Mouse (Mus musculus): ENCODE measurements around the gene Thap4. TPM values are rescaled to one million over a fixed set of nuclear protein-coding genes. Genes with fewer than 3 reads are reported as not detected.
"Not testable (repeated sequence)": the region's sequence is repeated elsewhere in the genome, so short reads cannot be mapped to it uniquely, and the experiment has no call there.

Gene Thap4
- polyA plus RNA-seq, 1 experiment from 2014 or later = 59.0 TPM

- Histone ChIP-seq H3K27me3 (replicated peaks; ENCODE audit: control insufficient read depth, insufficient read depth, low read length) (no peaks in the 10 kb centered on the region), H3K9me3 (ENCODE audit: control insufficient read depth) (no peaks in the 10 kb centered on the region), H3K9ac (ENCODE audit: low read depth, low read length) (no peak overlapping the region), H3K27ac (ENCODE audit: low read depth, low read length) (no peak overlapping the region), H3K4me3 (ENCODE audit: low read depth, low read length) (no peak overlapping the region), H3K36me3 (ENCODE audit: control insufficient read depth, insufficient read depth) (no peaks in the 10 kb centered on the region), H3K4me1 (replicated peaks; ENCODE audit: control insufficient read depth, insufficient read depth, low read length) (peaks cover 16% of the 10 kb centered on the region), H3K4me2 (replicated peaks; ENCODE audit: low read depth) (no peak overlapping the region)
- TF ChIP-seq CTCF (IDR thresholded peaks at IDR 0.05; ENCODE audit: low read depth) = no peak
- no peak for ATAC-seq
Observed at GRCm38 (mm10) chr1:93669941-93670340, 84.7 kb downstream of the Thap4 start.

- Histone ChIP-seq H3K4me2 (replicated peaks; ENCODE audit: low read depth) (peak overlapping the region; percentile 76), H3K9me3 (ENCODE audit: control insufficient read depth) (no peaks in the 10 kb centered on the region), H3K4me1 (replicated peaks; ENCODE audit: control insufficient read depth, insufficient read depth, low read length) (peaks cover 16% of the 10 kb centered on the region), H3K36me3 (ENCODE audit: control insufficient read depth, insufficient read depth) (no peaks in the 10 kb centered on the region), H3K9ac (ENCODE audit: low read depth, low read length) (peak overlapping the region; percentile 48), H3K27me3 (replicated peaks; ENCODE audit: control insufficient read depth, insufficient read depth, low read length) (no peaks in the 10 kb centered on the region), H3K27ac (ENCODE audit: low read depth, low read length) (peak overlapping the region; percentile 71; the same call in 1 of the 2 replicates), H3K4me3 (ENCODE audit: low read depth, low read length) (peak overlapping the region; percentile 34)
- peak; percentile 94 for TF ChIP-seq CTCF (IDR thresholded peaks at IDR 0.05; ENCODE audit: low read depth)
- WGBS = 10% methylated on average over 17 of the region's 17 CpGs
- ATAC-seq = peak; percentile 83
Observed at GRCm38 (mm10) chr1:93668791-93669548, 85.7 kb downstream of the Thap4 start.

GRCm38 (mm10) chr1:93667760-93668400 lies 86.8 kb downstream of the Thap4 start:
- H3K27ac ChIP-seq (ENCODE audit: low read depth, low read length) = no peak overlapping the region
- peak; percentile 20; the same call in 1 of the 2 replicates for ATAC-seq
- H3K4me3 ChIP-seq (ENCODE audit: low read depth, low read length) = no peak overlapping the region
- TF ChIP-seq CTCF (IDR thresholded peaks at IDR 0.05; ENCODE audit: low read depth) = 0 out of 2 replicates have a peak, but pooled peaks have one; percentile 2
- peak overlapping the region; percentile 76 for H3K4me2 ChIP-seq (replicated peaks; ENCODE audit: low read depth)
- no peaks in the 10 kb centered on the region for H3K9me3 ChIP-seq (ENCODE audit: control insufficient read depth)
- peaks cover 16% of the 10 kb centered on the region for H3K4me1 ChIP-seq (replicated peaks; ENCODE audit: control insufficient read depth, insufficient read depth, low read length)
- WGBS = 37% methylated on average over 13 of the region's 13 CpGs
- no peaks in the 10 kb centered on the region for H3K36me3 ChIP-seq (ENCODE audit: control insufficient read depth, insufficient read depth)
- no peak overlapping the region for H3K9ac ChIP-seq (ENCODE audit: low read depth, low read length)
- no peaks in the 10 kb centered on the region for H3K27me3 ChIP-seq (replicated peaks; ENCODE audit: control insufficient read depth, insufficient read depth, low read length)

GRCm38 (mm10) chr1:93658559-93658958 lies 96.1 kb downstream of the Thap4 start, which contains the start of gene Stk25:
Stk25 (minus strand) TSS chr1:93658659.
- H3K9me3 ChIP-seq (ENCODE audit: control insufficient read depth); H3K4me3 ChIP-seq (ENCODE audit: low read depth, low read length); H3K27me3 ChIP-seq (replicated peaks; ENCODE audit: control insufficient read depth, insufficient read depth, low read length); H3K27ac ChIP-seq (ENCODE audit: low read depth, low read length); H3K36me3 ChIP-seq (ENCODE audit: control insufficient read depth, insufficient read depth); H3K4me1 ChIP-seq (replicated peaks; ENCODE audit: control insufficient read depth, insufficient read depth, low read length); H3K9ac ChIP-seq (ENCODE audit: low read depth, low read length); ATAC-seq; H3K4me2 ChIP-seq (replicated peaks; ENCODE audit: low read depth): not testable (repeated sequence)

- no peaks in the 10 kb centered on the region for H3K27me3 ChIP-seq (replicated peaks; ENCODE audit: control insufficient read depth, insufficient read depth, low read length)
- no peak overlapping the region for H3K4me2 ChIP-seq (replicated peaks; ENCODE audit: low read depth)
- no peak for TF ChIP-seq CTCF (IDR thresholded peaks at IDR 0.05; ENCODE audit: low read depth)
- no peak overlapping the region for H3K4me3 ChIP-seq (ENCODE audit: low read depth, low read length)
- no peak overlapping the region for H3K9ac ChIP-seq (ENCODE audit: low read depth, low read length)
- H3K9me3 ChIP-seq (ENCODE audit: control insufficient read depth) = no peaks in the 10 kb centered on the region
- ATAC-seq = peak; percentile 85
- H3K27ac ChIP-seq (ENCODE audit: low read depth, low read length) = peak overlapping the region; percentile 37; the same call in 1 of the 2 replicates
- 27% methylated on average over 5 of the region's 5 CpGs for WGBS
- H3K4me1 ChIP-seq (replicated peaks; ENCODE audit: control insufficient read depth, insufficient read depth, low read length) = no peaks in the 10 kb centered on the region
- no peaks in the 10 kb centered on the region for H3K36me3 ChIP-seq (ENCODE audit: control insufficient read depth, insufficient read depth)
Observed at GRCm38 (mm10) chr1:93657025-93657360, 97.7 kb downstream of the Thap4 start.

GRCm38 (mm10) chr1:93656325-93657024 lies 98.2 kb downstream of the Thap4 start:
- Histone ChIP-seq H3K27me3 (replicated peaks; ENCODE audit: control insufficient read depth, insufficient read depth, low read length) (no peaks in the 10 kb centered on the region), H3K9ac (ENCODE audit: low read depth, low read length) (no peak overlapping the region), H3K27ac (ENCODE audit: low read depth, low read length) (peak overlapping the region; percentile 37; the same call in 1 of the 2 replicates), H3K36me3 (ENCODE audit: control insufficient read depth, insufficient read depth) (no peaks in the 10 kb centered on the region), H3K9me3 (ENCODE audit: control insufficient read depth) (no peaks in the 10 kb centered on the region), H3K4me2 (replicated peaks; ENCODE audit: low read depth) (no peak overlapping the region), H3K4me1 (replicated peaks; ENCODE audit: control insufficient read depth, insufficient read depth, low read length) (no peaks in the 10 kb centered on the region), H3K4me3 (ENCODE audit: low read depth, low read length) (no peak overlapping the region)
- peak; percentile 73; the same call in 1 of the 2 replicates for ATAC-seq
- WGBS = 53% methylated on average over 7 of the region's 7 CpGs
- no peak for TF ChIP-seq CTCF (IDR thresholded peaks at IDR 0.05; ENCODE audit: low read depth)

Data from intestine, postnatal 0 days (tissue).